Mouse (Mus musculus) G1E-ER4 (cell line): Measurements from ENCODE around the gene Exoc3l2. TPM values are rescaled to one million over a fixed set of nuclear protein-coding genes. Genes with fewer than 3 reads are reported as not detected.

Source experiments
- GATA1 ChIP-seq: IDR thresholded peaks from one replicate; pipeline ENCODE4 v1.8.0; 2012; ENCODE audit warnings: low read length, inconsistent platforms
- polyA plus RNA-seq: library from polyadenylated mRNA; stranded (reverse); fragments of >175 nt; gene quantifications from 2 replicates; pipeline ENCODE4 v1.2.3, GENCODE M21; 2012

The Exoc3l2 gene
- polyA plus RNA-seq, 1 experiment = 0.08 TPM

GRCm38 (mm10) chr7:19443344-19443743, 19.8 kb upstream of the Exoc3l2 start:
- no peak for TF ChIP-seq GATA1

DNA sequence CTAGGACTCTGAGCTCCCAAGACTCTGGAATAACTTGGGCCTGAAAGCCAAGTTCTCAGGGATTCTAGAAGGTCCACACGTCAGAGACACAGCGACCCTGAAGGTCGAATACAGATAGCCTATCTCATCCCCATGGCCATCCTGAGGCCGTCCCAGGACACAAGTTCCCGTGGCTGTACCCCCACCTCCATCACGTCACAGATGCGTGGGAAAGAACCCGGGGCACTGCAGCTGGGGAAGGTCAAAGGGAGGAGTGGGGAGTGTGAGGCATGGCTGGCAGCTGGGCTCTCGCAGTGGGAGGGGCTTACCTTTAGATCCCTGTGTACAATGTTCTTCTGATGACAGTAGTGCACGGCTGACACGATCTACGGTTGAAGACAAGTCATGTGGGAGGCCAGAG, 18.3 kb upstream of the Exoc3l2 start:
- no peak for TF ChIP-seq GATA1

- TF ChIP-seq GATA1 = no peak
Observed at GRCm38 (mm10) chr7:19447689-19448088, 15.4 kb upstream of the Exoc3l2 start.

GRCm38 (mm10) chr7:19449165-19449564, 14.0 kb upstream of the Exoc3l2 start:
- TF ChIP-seq GATA1 = no peak

GRCm38 (mm10) chr7:19455186-19455585, 7.9 kb upstream of the Exoc3l2 start:
- no peak for TF ChIP-seq GATA1

DNA sequence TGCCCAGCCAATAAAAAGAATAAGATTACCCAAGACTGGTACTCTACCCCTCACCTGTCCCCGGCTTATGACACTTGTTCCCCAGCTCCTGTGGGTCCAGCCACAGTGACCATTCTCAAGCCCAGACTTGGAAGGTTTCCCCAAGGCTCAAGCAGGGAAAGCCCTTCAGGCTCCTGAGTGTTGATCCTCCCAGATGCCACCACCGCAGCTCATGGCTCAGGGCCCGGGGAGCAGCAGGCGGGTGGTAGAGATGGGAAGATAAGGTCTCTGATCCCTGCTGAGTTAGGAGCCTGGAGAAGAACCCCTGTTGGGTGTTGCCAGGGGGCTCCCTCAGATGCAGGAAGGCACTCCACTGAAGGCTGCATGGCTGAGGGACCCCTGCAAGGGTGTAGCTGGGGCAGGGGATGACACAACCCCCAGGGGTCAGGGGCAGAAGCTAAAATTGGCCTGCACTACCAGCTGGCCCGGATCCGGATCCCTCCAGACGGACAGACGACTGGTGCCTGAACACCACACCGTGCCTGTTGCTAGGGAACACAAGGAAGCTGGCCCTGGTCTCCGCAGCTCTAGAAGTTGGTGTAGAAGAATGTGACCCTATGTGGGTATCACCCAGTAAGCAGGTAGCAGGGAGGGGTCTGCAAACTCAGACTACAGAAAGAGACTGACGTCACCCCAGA, 7.2 kb upstream of the Exoc3l2 start:
- no peak for TF ChIP-seq GATA1

- TF ChIP-seq GATA1 = no peak
Observed at GRCm38 (mm10) chr7:19456628-19457027, 6.5 kb upstream of the Exoc3l2 start.

DNA sequence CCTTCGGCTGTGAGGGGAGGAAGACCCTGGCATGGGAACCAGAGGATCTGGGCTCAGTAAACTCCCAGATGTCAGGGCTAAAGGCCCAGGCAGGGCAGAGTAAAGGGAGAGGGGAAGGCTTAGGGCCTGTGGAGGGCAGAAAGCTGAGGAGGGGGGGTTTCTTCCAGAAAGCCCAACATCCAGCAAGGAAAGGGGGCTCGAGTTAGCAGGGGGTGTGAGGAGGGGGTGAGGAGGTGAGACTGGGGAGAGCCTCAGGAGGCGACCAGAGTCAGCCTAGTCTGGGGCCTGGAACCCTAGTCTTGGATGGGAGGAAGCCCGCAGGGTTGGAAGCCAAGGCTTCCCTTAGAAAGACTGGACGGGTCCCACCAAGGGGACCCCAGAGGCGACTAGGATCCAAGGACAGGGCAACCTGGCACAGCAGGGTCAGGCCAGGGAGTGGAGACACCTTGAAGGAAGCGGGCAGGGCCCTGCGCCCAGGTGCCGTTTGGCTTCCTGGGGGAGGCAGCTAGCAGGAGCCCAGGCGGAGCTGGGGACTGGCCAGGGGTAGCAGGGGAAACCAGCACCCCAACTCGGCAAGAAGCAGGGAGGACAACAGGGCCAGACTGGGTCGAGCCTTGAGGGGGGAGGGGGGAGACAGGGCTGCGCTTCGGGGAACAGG, 5.6 kb upstream of the Exoc3l2 start:
- no peak for TF ChIP-seq GATA1

DNA sequence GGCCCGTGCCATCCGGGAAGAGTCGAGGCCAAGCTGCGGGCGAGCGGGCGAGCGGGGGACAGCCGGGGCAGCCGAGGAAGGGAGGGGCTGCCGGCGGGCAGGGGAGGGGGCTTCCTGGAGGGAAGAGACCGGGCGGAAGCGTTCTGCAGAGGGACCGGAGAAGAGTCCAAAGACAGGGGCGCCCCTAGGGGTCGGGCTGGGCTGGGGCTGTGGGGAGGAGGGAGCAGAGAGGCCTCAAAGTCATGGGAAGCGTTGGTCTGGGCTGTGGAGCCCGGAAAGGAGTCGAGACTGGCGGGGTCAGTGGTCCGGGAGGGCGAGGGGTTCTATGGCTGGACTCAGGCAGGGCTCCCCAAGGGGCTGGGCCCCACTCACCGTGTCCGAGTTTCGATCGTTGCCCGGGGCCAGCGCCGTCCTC, 5.1 kb upstream of the Exoc3l2 start:
- no peak for TF ChIP-seq GATA1

- no peak for TF ChIP-seq GATA1
Observed at GRCm38 (mm10) chr7:19458591-19459111, 4.5 kb upstream of the Exoc3l2 start, which contains the start of gene Mark4. Mark4 (minus strand) TSS chr7:19458821.

DNA sequence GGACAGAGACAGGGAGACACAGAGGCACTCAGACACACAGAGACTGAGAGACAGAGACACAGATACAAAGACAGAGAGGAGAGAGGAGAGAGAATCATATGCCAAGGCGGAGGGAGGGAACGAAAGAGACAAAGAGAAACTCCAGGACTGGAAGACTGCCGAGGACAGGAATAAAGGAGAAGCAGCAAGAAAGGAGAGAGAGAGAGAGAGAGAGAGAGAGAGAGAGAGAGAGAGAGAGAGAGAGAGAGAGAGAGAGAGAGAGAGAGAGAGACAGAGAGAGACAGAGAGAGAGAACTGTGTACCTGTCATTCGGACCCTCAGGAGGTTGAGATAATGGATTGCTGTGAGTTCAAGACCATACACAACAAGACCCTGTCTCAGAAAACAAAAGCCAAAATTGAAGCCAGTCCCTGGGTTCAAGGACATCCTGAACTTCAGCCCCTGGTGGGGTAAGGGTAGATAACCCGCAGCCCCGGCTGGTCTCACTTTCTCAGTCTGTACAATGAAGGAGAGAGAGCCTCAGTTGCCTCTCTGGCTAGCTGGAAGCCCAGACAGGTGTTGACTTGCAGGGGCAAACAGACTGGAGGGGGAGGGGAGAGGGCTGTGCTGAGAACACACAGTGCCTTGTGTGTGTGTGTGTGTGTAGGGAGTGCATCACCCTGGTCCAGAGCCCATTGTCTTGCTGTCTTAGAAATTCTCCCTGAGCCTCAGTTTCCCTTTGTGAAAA, 3.8 kb upstream of the Exoc3l2 start:
- no peak for TF ChIP-seq GATA1

- no peak for TF ChIP-seq GATA1
Observed at GRCm38 (mm10) chr7:19460500-19460899, 2.6 kb upstream of the Exoc3l2 start.

- TF ChIP-seq GATA1 = no peak
Observed at GRCm38 (mm10) chr7:19461488-19461887, 1.6 kb upstream of the Exoc3l2 start.

DNA sequence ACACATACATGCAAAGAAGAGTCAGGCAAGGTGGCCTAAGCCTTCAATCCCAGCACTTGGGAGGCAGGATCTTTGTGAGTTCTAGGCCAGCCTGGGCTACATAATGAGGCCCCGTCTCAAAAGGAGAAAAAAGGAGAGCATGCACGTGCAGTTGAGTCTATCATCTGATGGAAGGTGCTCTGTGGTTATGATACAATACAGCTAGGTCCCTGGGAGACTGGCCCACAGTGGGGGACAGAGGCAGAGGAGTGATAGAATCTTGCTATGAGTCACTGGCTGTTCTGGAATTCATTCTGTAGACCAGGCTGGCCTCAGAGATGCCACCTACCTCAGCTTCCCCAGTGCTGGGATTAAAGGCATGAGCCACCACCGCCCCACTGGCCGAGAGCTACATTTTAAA, 688 bp upstream of the Exoc3l2 start:
- TF ChIP-seq GATA1 = no peak

GRCm38 (mm10) chr7:19464367-19465307, 1.5 kb downstream of the Exoc3l2 start:
- TF ChIP-seq GATA1 = no peak
